Mouse (Mus musculus): ENCODE measurements around the gene Ociad2. TPM values are rescaled to one million over a fixed set of nuclear protein-coding genes. Genes with fewer than 3 reads are reported as not detected.

Ociad2 gene
- polyA plus RNA-seq, 1 experiment: 0.80 TPM

- Histone ChIP-seq H3K27me3 (ENCODE audit: control insufficient read depth, insufficient read depth, low read length) (no peaks in the 10 kb centered on the region), H3K36me3 (ENCODE audit: control insufficient read depth, insufficient read depth, low read length) (no peaks in the 10 kb centered on the region), H3K4me3 (ENCODE audit: control insufficient read depth, low read depth, low read length) (no peak overlapping the region), H3K27ac (ENCODE audit: control insufficient read depth, insufficient read depth, low read depth, low read length) (peak overlapping the region; percentile 47), H3K4me1 (ENCODE audit: control insufficient read depth, insufficient read depth, low read length) (peaks cover 7% of the 10 kb centered on the region)
- TF ChIP-seq POLR2A (IDR thresholded peaks at IDR 0.05; ENCODE audit: control insufficient read depth, low read depth, low read length) (no peak), CTCF (IDR thresholded peaks at IDR 0.05; ENCODE audit: control insufficient read depth, insufficient read depth, insufficient replicate concordance, low read depth, low read length) (no peak)
These were observed 60.9 kb downstream of the Ociad2 start for GRCm38 (mm10) chr5:73279732-73280566.

GRCm38 (mm10) chr5:73279190-73279589, 61.6 kb downstream of the Ociad2 start:
- H3K27ac ChIP-seq (ENCODE audit: control insufficient read depth, insufficient read depth, low read depth, low read length): peak overlapping the region; percentile 47
- H3K4me3 ChIP-seq (ENCODE audit: control insufficient read depth, low read depth, low read length): no peak overlapping the region
- H3K36me3 ChIP-seq (ENCODE audit: control insufficient read depth, insufficient read depth, low read length): no peaks in the 10 kb centered on the region
- peaks cover 7% of the 10 kb centered on the region for H3K4me1 ChIP-seq (ENCODE audit: control insufficient read depth, insufficient read depth, low read length)
- no peaks in the 10 kb centered on the region for H3K27me3 ChIP-seq (ENCODE audit: control insufficient read depth, insufficient read depth, low read length)
- no peak for TF ChIP-seq CTCF (IDR thresholded peaks at IDR 0.05; ENCODE audit: control insufficient read depth, insufficient read depth, insufficient replicate concordance, low read depth, low read length)
- no peak for TF ChIP-seq POLR2A (IDR thresholded peaks at IDR 0.05; ENCODE audit: control insufficient read depth, low read depth, low read length)

- Histone ChIP-seq H3K4me3 (ENCODE audit: control insufficient read depth, low read depth, low read length) (no peak overlapping the region), H3K36me3 (ENCODE audit: control insufficient read depth, insufficient read depth, low read length) (no peaks in the 10 kb centered on the region), H3K27ac (ENCODE audit: control insufficient read depth, insufficient read depth, low read depth, low read length) (no peak overlapping the region), H3K27me3 (ENCODE audit: control insufficient read depth, insufficient read depth, low read length) (no peaks in the 10 kb centered on the region), H3K4me1 (ENCODE audit: control insufficient read depth, insufficient read depth, low read length) (no peaks in the 10 kb centered on the region; the same call in 1 of the 2 replicates)
- TF ChIP-seq POLR2A (IDR thresholded peaks at IDR 0.05; ENCODE audit: control insufficient read depth, low read depth, low read length) (no peak), CTCF (IDR thresholded peaks at IDR 0.05; ENCODE audit: control insufficient read depth, insufficient read depth, insufficient replicate concordance, low read depth, low read length) (no peak)
These were observed 65.9 kb downstream of the Ociad2 start for GRCm38 (mm10) chr5:73274941-73275340.

- no peak overlapping the region; the same call in 1 of the 2 replicates for H3K27ac ChIP-seq (ENCODE audit: control insufficient read depth, insufficient read depth, low read depth, low read length)
- TF ChIP-seq CTCF (IDR thresholded peaks at IDR 0.05; ENCODE audit: control insufficient read depth, insufficient read depth, insufficient replicate concordance, low read depth, low read length) (no peak), POLR2A (IDR thresholded peaks at IDR 0.05; ENCODE audit: control insufficient read depth, low read depth, low read length) (no peak)
- H3K4me1 ChIP-seq (ENCODE audit: control insufficient read depth, insufficient read depth, low read length): no peaks in the 10 kb centered on the region
- no peaks in the 10 kb centered on the region for H3K27me3 ChIP-seq (ENCODE audit: control insufficient read depth, insufficient read depth, low read length)
- no peaks in the 10 kb centered on the region for H3K36me3 ChIP-seq (ENCODE audit: control insufficient read depth, insufficient read depth, low read length)
- no peak overlapping the region for H3K4me3 ChIP-seq (ENCODE audit: control insufficient read depth, low read depth, low read length)
These were observed 67.7 kb downstream of the Ociad2 start for GRCm38 (mm10) chr5:73273171-73273570.

Other genes with a start within 250 kb of the Ociad2 start
- gene Fryl, start 84.4 kb downstream of the Ociad2 start, polyA plus RNA-seq (2012; rRNA removed): 16.5 and 21.6 TPM in 2 replicates
- gene Ociad1, start 48.2 kb downstream of the Ociad2 start, polyA plus RNA-seq (2012; rRNA removed): 60.4 and 63.7 TPM in 2 replicates
- 0.07 and 7.9 TPM in 2 replicates for gene Cwh43, start 65.0 kb upstream of the Ociad2 start, polyA plus RNA-seq (2012; rRNA removed)
- gene Dcun1d4, start 140.0 kb upstream of the Ociad2 start, polyA plus RNA-seq (2012; rRNA removed): 37.5 and 44.8 TPM in 2 replicates